Mouse (Mus musculus) brain, embryonic 14.5 days (tissue): ENCODE results near the gene Cmklr1.

ENCODE experiments used
- CTCF ChIP-seq: fragments of 200-500 bp; IDR thresholded peaks from 2 replicates; pipeline ENCODE4 v1.5.1; 2012; ENCODE audit warnings: inconsistent platforms, mild to moderate bottlenecking, moderate library complexity, borderline replicate concordance; ENCODE audit not compliant: insufficient read depth, insufficient read length; ENCODE audit errors: extremely low read depth
- POLR2A ChIP-seq: fragments of 200-500 bp; IDR thresholded peaks from 2 replicates; pipeline ENCODE4 v1.6.1; 2012; ENCODE audit warnings: mild to moderate bottlenecking, inconsistent platforms, borderline replicate concordance; ENCODE audit not compliant: poor library complexity, insufficient read depth, insufficient read length, severe bottlenecking; ENCODE audit errors: extremely low read depth

- TF ChIP-seq CTCF (no peak), POLR2A (no peak)
Measured at GRCm38 (mm10) chr5:113580801-113581200, 69.4 kb downstream of the Cmklr1 start.
